Mouse (Mus musculus) lung, postnatal 25 days (tissue): ENCODE data around the gene Spink4.

Experiments
- DNase-seq: peaks from one replicate; pipeline ENCODE4 v3.0.0; 2022; ENCODE audit warnings: low spot score

The Spink4 gene

GRCm38 (mm10) chr4:40919785-40920184 is at the start of gene Spink4:
Spink4 (plus strand) TSS chr4:40920052.
- DNase-seq: no peak

GRCm38 (mm10) chr4:40870206-40870605 is 49.6 kb upstream of the Spink4 start:
- peak; percentile 72 for DNase-seq

GRCm38 (mm10) chr4:40872129-40872528 is 47.7 kb upstream of the Spink4 start:
- no peak for DNase-seq

DNA sequence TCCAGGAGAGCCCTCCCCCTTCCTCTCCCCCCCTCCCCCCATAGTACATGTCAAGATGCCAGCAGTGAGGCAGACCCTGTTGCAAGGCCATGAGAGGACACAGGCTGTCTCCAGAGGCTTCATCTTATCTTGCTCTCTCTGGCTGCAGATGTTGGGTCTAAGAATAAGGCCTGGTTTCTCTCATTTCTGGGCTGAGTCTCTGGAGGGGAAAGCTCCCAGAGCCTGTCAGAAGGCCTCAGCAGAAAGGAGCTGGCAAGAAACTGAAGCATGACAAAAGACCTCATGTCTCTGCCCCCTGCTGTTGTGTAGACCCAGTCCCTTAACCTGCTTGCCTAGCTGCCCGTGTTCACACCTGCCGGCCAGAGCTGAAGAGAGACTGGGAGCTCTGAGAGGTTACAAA is 46.5 kb upstream of the Spink4 start:
- DNase-seq: no peak

- DNase-seq: no peak
Measured at GRCm38 (mm10) chr4:40874151-40874600, 45.7 kb upstream of the Spink4 start.

GRCm38 (mm10) chr4:40874794-40875552 is 44.9 kb upstream of the Spink4 start:
- DNase-seq: no peak

DNA sequence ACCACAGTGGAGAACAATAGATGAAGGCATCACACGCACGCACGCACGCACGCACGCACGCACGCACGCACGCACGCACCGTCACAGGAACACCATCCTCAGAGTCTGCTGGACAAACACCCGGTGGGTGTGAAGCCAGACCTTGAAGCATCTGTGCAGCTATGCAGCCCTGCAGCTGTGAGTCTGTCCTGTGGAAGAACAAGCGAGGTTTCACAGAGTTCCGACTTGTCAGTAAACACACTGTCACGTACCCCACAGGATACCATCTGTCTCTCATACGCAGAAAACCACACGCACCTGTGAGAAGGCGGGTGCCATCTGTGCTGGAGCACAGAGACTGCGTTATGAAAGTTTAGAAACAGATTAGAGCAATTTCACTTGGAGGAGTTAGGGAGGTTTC is 44.0 kb upstream of the Spink4 start:
- DNase-seq: no peak

DNA sequence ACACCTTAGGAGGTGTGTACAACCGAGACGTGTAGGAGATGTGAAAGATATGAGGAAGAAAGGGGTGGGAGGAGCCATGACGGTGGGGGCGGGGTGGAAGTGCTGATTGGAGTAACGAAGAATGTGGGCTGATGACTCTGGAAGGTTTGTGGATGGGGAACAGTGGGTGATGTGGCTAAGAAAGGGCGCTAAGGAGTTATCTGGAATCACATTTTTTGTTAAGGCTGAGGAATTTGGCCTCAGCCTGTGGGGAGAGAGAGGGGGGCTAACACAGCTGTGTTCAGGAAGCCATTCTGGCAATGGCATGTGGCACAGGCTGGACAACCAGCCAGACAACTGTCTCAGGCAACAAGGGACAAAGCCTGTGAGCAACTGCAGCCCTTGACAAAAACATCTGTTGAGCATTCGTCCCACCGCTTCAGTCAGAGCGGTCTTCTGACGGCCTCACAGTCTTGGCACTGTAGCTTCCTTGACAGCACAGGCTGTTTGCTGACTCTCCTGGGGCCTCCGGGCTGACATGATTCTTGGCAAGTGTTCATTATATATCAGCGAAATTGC is 43.0 kb upstream of the Spink4 start:
- peak; percentile 72 for DNase-seq

- no peak for DNase-seq
Measured at GRCm38 (mm10) chr4:40877528-40877927, 42.3 kb upstream of the Spink4 start.

GRCm38 (mm10) chr4:40883200-40883599 is 36.7 kb upstream of the Spink4 start:
- no peak for DNase-seq

- no peak for DNase-seq
Measured at GRCm38 (mm10) chr4:40884282-40885165, 35.3 kb upstream of the Spink4 start.

GRCm38 (mm10) chr4:40885166-40885525 is 34.7 kb upstream of the Spink4 start:
- DNase-seq: no peak

DNA sequence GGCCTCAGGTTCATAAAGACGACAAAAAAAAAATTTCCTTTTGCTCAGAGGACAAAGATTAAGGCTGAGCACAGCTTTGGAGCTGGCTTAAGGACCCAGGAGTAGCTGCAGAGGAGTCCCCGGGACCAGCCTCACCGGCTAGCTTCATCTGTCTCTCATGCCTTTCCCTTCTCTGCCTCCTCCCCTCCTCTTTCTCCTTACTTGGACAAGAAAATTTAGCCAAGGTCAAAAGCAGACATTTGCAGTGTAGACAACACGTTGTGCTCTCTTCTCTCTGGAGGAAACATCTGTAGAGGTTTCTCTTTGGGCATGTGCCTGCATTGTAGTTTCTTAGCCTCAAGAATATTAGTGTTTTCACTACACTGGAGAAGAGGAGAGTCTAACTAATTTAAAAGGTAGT is 34.0 kb upstream of the Spink4 start:
- DNase-seq: no peak

DNA sequence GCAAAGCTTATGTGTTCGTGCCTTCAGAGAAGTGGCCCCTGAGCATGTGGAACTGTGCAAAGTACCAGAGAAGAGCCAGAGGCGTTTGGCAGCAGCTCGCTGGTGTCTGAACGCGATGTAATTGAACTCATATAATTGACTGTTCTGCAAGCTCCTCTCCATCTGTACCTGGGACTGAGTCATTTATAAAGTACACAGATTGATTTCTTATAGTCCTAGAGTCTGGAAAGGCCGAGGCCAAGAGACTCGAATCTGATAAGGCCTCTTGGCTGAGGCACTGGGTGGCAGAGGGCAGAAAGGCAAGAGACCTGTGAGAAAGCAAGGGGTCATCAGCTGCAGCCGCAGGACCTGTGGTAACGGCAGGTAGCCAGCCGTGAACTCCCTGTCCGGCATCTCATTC is 31.0 kb upstream of the Spink4 start:
- no peak for DNase-seq

DNA sequence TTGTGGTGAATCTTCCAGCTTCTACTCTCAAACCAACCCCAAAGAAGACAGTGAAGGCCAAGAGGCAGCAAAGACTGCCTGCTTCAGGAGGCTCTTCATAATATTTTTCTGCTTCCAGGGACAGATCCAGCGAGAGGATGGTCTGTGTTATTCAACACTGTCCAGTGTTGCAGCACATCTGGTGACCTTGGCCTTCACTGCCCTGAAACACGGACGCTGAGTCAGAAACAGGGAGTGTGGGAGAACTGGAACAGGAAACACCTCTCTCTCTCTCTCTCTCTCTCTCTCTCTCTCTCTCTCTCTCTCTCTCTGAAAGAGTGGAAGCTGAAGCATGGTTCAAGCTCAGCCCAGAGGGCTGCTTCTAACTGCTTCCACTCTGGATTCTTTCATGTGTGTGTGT is 30.6 kb upstream of the Spink4 start:
- DNase-seq: peak; percentile 50

GRCm38 (mm10) chr4:40889983-40890382 is 29.9 kb upstream of the Spink4 start:
- no peak for DNase-seq

DNA sequence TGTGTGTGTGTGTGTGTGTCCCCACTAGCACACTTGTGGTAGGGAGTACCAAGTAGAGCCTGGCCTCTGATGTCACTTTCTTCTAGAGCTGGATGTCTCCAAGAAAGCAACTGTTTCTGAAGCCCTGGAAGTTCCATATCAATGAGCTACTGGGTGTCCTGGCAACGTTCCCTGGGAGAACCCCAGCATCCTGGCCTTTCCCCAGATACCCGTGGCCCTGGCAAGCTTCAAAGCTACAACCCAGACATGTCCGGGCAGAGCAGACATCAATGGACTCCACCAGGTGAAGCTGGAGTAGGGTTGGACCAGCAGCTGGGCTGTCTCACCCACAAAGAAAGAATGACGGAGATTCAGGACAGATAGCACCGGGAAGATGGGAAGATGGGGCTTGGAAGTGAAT is 28.6 kb upstream of the Spink4 start:
- no peak for DNase-seq

DNA sequence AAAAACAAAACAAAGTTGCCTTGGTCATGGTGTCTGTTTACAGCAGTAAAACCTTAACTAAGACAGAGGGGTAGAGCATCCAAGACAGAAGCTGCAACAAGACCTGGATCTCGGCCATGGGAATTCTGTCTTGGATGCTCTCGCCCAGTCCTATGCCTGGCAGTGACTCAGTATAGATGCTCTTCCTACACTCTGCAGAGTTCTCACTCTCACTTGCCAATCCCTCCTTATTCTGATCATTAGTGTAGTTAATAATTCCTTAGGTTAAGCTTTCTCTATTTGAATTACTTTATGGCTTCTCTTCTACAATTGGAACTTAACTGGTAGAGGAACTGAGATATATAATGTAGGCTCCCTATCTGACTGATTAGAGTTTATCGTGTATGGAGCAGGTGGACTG is 24.7 kb upstream of the Spink4 start:
- DNase-seq: no peak

GRCm38 (mm10) chr4:40895646-40896045 is 24.2 kb upstream of the Spink4 start:
- no peak for DNase-seq

DNA sequence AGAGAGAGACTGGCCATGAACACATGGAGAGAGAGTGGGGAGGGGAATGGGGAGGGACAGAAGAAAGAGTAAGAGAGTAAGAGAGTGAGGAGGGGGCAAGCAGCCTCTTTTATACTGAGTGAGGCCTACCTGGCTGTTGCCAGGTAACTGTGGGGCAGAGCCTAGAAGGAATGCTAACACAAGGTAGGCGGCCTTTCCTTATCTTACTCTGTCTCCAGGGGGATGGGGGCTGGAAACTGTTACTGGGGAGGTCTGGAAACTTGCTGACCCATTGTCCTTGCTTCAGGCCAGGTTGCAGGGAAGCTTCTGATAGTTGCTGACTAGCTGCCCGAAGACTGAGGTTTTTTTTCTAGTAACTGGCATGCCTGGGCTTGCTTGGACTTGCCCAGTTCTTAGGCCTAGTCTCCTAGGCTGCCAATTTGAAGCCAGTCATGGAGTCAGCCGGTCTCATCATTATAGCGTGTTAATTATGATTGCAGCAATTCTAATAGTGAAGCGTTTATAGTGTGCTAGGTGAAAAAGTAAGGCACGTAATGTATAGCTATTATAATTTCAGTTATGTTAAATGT is 21.3 kb upstream of the Spink4 start:
- no peak for DNase-seq

- DNase-seq: no peak
Measured at GRCm38 (mm10) chr4:40899264-40899663, 20.6 kb upstream of the Spink4 start.

GRCm38 (mm10) chr4:40900071-40900470 is 19.8 kb upstream of the Spink4 start:
- DNase-seq: no peak

DNA sequence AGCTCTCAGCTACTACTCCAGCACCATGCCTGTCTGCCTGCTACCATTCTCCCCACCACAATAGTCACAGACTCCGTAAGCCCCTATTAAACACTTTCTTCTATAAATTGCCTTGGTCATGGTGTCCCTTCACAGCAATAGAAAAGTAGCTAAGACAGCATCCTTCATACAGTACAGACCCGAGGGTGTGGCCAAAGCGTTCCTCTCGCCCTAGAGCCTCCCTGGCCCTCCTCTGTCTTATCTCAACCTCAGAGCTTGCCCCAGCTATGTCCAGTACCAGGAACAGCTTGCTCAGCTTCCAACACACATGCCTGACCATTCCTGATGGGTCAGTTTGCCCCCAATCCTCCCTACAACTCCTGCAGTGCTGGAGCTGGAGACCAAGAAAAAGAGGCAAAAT is 19.2 kb upstream of the Spink4 start:
- DNase-seq: no peak
